Mouse (Mus musculus): ENCODE measurements at regions not wholly inside any gene's neighbourhood (a gene's known extent, or its start where the extent isn't known, plus 50 kb on each side); places are given as distances from the start of the nearest gene placed in this dataset.

DNA sequence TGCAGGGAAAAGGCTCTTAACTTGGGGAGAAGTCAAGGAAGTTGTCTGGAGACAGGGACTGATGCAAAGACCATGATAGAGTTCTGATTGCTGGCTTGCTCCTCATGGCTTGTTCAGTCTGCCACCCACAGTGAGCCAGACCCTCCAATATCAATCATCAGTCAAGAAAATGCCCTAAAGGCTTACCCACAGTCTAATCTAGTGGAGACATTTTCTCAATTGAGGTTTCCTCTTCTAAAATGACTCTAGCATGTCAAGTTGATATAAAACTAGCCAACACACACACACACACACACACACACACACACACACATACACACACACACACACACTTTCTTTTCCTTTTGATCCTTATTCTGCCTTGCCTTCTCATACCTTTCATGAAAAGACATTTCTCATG, 367.2 kb upstream of the Pik3r1 start:
- no peak for DNase-seq (ENCODE audit: low spot score)

DNA sequence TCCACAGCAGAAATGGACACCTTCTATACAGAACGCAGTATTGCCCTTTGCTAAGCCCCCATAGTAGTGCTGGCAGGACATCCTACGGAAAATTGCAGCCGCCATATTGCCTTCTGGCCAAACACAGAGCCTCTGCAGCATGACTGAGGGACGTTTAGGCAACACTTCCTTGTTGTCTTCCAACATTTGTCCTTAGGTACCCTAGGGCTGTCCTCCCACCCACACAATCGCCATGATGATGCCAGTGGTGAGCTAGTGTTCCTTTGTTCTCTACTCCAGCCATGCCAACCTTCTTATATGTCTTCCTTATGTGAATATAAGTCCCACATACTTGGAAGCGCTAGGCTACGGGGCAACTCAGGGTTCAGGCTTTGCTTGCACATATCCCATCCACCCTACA, 375.0 kb upstream of the Pik3r1 start:
- DNase-seq (ENCODE audit: low spot score), result no peak

DNA sequence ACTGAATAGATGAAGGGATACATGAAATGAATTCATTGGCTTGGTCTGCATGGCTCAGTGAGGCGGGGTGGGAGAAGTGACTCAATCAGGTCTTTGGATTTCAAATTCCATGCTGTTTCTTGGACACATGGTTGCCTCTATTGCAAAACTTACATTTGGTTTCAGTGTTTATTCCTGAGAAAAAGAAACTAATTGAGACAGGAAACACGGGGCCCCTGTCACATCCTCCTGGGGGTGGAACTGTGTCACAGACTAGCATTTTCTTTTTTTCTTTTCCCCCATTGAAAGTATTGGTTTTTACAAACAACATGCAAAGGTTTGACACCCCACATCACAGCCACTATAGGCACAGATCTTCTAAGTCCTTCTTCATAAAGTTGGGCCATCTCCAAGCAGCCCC, 375.8 kb upstream of the Pik3r1 start:
- DNase-seq (ENCODE audit: low spot score), result no peak

GRCm38 (mm10) chr13:102148039-102148438, 380.0 kb upstream of the Pik3r1 start:
- no peak for DNase-seq (ENCODE audit: low spot score)

DNA sequence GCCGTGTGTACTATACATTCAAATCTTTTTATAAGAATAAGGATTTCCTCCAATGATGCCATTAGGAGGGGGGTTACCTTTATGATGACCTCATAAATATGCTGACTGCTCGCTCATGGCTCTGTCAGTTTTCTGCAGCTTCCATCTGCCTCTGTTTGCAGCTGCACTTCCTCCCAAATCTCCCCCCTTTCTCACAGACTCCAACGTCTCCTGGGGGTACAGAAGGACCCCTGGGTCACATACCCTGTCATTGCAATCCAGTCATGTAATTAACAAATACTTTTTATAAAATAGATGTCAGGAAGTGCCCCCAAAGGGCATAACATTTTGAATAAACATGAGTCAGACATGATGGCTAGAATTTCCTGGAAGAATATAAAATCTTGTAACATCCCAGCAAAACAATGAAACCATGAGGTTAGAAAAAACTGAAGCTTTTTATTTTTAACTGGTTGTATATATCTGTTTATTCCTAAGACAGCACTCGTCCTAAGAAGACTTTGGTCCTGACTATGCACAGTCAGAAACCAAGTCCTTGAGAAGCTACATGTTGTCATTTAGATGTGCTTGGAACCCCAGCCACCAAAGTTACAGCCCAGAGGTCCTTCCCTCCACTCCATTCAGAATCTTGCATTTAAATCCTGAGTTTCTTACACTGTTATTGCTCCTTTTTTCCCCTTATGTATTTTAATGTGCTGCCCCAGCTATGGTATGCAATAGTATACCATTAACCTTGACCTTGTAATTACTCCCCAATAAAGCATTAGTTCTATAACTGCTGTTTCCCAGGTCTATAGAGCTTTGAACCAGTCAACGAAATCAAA, 386.0 kb upstream of the Pik3r1 start:
- no peak for DNase-seq (ENCODE audit: low spot score)

DNA sequence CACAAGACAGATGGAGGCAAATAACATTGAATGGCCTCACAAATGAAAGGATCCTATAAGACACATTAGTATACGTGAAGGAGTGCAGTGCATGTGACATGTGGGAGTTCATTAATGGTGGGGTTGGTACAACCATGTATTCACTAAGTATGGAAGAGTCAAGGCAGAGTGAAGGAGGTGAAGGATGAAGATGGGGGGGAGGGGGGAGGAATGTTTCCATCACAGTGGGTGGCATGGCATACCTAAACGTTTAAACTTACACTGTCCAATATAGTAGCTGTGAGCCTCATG, 386.5 kb upstream of the Pik3r1 start:
- no peak for DNase-seq (ENCODE audit: low spot score)

DNA sequence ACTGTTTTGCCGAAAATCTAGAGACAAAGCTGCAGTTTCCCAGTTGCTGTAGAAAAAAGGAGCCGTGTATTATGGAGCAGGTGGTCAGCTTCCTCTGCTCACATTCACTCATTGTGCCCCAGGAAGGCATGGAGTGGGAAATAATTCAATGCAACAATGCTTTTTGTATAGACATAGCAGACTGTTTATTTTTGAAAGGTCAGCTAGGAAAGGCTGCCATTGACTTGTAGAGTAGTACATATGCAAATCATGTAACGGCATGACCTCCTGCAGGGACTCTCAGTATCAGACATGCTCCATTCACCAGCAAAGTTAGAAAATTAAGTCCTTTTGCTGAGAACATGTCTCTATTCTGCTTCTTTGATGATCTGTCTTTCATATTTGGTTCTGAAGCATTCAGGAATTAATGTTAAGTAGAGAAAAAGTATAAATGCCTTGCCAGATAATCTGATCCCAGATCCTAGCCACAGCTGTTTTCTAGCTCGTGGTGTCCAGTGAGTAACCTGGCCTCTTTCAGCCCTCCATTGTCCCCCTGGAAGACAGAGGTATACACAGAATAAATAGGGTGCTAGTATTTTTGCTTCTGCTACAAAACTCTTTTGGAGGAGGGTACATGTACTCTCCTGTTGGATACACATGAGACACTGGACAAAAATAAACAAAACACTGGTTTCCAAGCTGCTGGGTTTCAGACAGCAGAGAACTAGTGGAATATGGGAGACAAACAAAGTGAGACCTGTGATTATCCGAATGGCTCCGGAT, 389.5 kb upstream of the Pik3r1 start:
- no peak for DNase-seq (ENCODE audit: low spot score)

DNA sequence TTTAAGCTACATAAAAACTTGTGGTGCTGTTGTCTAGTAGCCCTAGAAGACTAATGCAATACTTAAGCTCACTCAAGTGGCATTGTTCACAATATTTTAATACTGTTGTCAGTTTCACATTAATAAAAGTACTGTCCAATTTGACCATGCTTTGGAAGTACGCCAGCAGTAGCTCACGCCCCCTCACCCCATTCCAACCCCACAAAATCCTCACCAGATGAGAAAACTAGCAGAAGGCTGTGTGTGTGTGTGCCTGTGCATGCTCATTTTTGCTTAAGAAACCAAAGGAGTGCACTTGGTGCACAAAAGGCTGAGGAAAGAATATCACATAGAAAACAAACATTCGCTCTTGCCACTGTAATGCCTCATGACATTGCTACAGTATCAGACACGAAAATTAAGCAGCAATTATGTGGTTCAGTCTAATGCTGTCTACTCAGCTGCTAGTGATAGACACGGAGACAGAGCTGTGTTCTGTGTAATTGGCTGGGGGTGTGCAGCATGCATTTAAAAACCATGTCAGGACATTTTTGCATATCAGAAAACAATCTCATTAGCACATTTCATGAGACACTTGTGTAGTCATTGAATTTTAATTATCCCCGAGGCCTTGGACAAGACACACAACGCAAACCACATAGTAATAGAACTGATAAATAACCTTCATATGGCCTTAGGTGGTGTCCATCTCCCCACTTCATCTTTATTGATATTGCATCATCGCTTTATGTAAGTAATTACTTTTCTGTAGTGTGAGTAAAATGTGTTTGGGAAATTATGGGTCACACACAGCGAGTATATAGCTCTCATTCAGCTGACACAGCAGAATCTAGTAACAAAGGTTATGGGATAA, 405.6 kb upstream of the Pik3r1 start:
- no peak for DNase-seq (ENCODE audit: low spot score)

DNA sequence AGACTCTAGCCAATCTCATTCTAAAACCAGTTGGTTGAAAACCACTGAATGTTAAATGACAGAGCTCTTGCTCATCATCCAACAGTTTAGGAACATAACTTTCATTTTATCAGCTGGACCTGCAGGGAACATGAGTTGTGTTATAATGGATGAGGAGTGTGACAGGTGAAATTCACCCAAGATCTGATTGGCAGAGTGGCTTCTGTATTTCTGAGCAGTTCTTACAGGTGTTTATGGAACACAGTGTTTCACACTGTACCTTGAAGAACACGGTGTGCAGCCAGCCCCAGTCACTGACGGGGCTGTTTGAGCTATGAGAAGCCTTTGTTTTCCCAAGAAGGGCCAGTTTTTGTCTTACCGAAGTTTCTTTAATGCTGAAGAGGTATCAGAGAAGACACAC, 406.4 kb upstream of the Pik3r1 start:
- no peak for DNase-seq (ENCODE audit: low spot score)

GRCm38 (mm10) chr13:102174896-102175295, 406.9 kb upstream of the Pik3r1 start:
- no peak for DNase-seq (ENCODE audit: low spot score)

- DNase-seq (ENCODE audit: low spot score), result no peak
Observed at GRCm38 (mm10) chr13:102175406-102175805, 407.4 kb upstream of the Pik3r1 start.

GRCm38 (mm10) chr13:102176456-102176855, 408.4 kb upstream of the Pik3r1 start:
- DNase-seq (ENCODE audit: low spot score), result no peak

DNA sequence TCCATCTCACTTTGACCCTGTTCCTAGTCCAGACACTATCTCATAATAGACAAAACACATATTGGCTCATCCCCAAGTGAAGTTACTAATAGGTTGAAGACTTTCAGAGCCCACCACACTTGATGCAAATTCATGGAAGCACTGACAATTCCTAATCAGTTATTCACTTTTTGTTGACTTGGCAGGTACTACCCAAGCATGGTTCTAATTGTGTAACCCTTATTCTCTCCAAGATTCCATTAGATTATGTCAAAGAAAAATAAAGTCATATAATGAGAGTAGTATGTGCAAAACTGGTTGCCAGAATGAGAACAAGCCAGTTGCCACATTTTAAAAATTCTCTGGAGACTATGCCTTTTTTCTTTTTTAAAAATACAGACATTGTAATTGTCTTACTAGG, 426.7 kb upstream of the Pik3r1 start:
- no peak for DNase-seq (ENCODE audit: low spot score)

DNA sequence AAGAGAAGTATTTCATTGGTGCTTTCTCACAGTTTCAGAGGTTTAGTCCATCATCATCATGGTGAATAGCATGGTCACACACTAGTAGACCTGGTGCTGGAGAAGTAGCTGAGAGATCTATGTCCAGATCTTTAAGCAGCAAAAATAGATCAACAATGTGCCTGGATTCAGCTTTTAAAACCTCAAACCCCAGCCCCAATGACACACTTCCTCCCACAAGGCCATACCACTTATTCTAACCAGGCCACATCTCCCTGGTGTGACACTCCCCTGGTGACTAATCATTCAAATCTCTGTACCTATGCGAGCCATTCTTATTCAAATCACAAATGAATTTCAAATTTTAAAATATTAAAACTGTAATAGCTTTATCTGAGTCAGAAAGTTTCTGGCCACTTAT, 434.3 kb upstream of the Pik3r1 start:
- no peak for DNase-seq (ENCODE audit: low spot score)

DNA sequence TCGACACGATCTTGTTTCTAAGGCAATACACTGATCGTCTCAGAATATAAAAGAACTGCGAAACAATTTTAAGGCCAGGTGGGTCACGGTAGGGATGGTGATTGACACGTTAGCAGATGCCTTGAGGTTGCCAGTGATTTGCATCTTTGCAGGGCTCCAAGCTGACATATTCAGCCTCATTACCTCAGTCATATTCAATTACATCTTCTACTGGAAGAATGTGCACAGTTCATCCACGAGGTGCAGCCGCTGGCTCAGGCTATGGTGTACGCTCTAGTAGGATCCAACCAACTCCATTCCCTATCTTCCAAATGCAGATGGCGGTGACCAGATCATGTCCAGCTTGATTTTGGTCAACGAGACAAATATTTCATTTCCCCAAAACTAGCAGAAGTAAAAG, 450.5 kb upstream of the Pik3r1 start:
- no peak for DNase-seq (ENCODE audit: low spot score)

DNA sequence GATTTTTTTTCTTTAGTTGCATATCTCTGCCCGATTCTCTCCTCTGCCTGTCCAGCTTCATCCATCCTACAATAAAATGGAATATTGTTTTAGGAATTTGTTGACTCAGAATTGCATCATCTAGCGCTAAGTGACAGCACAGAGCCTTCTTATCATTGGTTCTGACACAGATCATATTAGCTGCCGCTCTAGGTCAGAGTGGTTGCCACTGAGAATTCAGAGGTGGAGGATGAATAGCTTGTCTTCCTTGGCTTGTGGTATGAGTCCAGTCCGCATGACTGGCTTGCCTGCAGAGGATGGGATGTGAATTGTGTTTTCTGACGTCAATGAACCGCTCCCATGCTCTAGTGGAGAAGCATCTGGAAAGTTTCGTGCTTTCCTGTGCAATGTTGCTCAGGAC, 462.3 kb upstream of the Cd180 start:
- DNase-seq (ENCODE audit: low spot score), result no peak

DNA sequence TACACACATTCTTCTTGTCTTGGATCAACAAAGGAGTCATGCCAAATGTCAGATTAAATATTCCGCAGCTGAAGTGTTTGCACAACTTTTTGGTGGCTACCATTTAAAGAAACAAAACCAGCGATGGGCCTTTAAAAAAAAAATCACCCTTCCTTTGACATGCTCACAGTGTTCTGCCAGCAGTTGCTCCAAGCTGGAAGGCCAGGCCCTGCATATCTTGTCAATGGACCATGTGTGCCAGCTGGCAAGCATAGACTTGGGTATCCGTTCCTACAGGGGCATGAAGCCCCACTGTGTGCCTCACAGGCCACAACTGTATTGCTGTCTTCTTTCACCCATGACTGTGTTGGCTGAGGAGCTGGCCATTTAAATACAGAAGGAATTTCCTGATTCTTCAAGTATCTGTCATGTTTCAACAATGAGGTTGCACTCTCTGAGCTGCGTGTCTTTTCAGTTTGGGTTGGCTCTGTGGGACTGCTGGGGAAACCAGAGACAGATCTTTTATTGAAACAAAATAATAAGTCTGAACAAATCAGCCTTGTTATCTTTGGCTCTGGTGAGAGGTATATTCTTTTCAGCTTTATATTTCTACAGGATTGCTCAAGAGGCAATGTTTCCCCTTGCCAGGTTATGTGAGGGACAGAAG, 460.9 kb upstream of the Cd180 start:
- DNase-seq (ENCODE audit: low spot score), result peak; percentile 47

DNA sequence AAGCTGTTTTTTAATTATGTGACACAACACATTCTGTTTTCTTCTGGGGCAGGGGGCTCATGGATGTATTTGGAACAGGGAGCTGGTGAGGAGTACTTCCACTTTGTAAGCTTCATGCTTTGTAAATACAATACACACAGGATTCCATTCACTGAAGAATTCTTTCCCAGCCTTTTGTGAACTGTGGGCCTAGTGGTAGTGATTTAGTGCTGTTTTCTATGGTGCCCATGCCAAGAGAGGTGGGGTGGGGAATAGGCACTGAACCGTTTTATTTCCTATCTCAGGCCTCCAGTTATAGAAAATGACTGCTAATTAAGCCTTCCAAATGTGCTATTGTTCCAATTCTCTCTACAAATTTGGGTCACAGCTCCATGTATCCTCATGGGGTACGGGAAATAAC, 442.5 kb upstream of the Cd180 start:
- DNase-seq (ENCODE audit: low spot score), result no peak

DNA sequence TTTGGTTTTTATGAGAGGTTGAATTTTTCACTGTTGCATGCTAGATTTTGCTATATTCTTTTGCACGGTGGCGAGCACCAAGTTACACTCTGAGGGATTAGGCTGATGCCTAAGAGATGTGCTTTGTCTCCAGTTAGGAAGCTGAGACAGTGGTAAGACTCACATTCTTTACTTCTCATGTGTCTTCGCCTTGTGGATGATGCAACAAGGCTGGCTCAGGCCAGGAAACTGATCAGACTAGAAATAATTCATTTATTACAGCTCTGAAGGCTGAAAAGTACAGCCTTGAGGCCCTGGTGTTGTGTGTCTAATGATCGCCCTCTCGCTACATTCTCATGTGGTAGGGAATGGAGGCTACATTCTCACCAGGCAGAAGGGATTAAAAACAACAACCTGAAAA, 441.6 kb upstream of the Cd180 start:
- DNase-seq (ENCODE audit: low spot score), result no peak

- DNase-seq (ENCODE audit: low spot score), result no peak
Observed at GRCm38 (mm10) chr13:102255401-102256371, 437.7 kb upstream of the Cd180 start.

DNA sequence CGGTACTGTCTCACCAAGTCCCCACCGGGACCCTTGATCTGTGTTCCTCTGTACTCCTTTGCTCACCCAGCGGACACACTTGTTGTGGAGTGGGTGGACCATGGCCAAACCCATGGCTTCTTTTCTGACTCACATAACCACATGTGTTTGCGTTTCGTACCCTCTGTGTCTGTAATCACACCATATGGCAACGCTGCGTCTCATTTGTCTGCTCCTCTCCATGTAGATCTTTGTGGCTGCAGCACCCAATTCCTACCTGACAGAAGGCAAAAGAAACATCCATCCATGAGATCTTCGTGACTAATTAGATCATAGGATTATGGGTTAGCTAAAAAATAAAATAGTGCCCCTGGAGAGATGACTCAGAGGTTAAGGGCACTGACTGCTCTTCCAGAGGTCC, 435.2 kb upstream of the Cd180 start:
- no peak for DNase-seq (ENCODE audit: low spot score)
